Mouse (Mus musculus): ENCODE measurements at regions not wholly inside any gene's neighbourhood (a gene's known extent, or its start where the extent isn't known, plus 50 kb on each side); places are given as distances from the start of the nearest gene placed in this dataset.
A peak's percentile ranks its signal among the peaks of the same experiment; 100 is the strongest.

DNA sequence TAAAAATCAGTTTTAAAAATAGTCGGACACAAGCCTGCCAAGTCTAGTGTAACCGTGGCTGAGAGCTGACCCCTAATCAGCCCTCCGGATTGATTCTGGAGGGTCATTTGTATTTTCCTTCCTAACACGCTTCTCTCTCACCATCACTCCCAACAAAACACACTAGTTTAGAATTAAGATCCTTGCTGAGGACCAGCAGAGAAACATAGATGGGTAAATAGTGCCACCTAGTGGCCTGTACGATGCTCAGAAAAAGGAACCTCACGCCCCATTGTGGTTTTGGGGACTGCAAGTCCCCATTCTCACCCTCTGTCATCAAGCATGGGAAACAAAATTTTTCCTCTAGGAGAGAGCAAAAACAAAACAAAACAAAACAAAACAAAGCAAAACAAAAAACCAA is 271.6 kb upstream of the Atp11b start:
- DNase-seq (ENCODE audit: low spot score in 2 of 2) = peak; percentile 74 to 78

DNA sequence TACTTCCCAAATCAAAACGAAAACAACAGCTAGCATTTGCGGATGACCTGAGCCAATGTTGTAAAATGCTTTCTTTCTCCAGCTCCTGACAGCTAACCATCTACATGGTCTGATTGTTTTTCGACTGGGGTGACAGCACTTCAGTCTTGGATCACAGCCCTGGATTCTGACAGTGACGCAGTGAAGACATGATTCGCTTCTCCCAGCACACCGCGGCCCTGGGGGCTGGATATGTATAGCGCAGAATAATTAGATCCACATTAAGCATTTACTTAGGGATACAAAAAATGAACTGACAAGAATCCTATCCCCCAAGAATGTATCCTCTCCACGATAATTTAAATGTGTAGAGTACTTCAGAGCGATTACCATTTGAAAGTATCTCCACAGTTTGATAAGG is 271.1 kb upstream of the Atp11b start:
- DNase-seq (ENCODE audit: low spot score in 2 of 2) = peak in 1 of 2 experiments; percentile 21

DNA sequence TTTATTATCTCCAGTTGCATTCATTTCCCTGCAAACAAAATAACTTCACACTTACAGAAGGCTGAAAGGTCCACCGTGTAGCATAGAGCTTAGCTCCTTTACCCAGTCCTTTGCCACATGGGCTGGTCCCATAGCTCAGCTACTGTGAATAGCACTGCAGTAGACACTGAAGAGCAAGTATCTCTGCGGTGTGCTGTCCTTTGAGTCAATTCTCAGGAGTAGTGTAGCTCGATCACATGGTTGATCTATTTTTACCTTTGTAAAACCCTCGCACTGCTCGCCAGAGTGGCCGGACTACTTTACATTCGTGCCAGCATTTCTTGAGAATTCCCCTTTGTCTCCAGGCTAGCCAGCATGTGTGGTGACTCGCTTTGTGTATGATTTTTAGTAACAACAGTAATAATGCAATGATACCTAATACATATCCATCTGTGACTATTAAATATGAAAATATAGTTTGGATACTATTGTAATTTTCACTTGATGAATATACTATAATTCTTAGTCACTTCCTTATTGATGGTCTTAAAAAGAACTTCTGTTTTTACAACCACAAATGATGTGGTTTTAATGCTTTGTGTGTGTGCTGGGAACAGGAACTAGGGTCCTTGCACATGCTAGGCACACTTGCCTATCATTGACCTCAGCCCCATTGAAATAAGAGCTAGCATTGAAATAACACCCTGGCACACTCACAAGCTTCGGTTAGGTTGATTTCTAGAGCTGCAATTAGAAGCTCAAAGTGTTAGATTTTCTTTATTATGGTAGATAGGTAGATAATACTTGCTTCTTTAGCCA is 257.7 kb upstream of the Atp11b start:
- DNase-seq (ENCODE audit: low spot score in 2 of 2) = no peak

DNA sequence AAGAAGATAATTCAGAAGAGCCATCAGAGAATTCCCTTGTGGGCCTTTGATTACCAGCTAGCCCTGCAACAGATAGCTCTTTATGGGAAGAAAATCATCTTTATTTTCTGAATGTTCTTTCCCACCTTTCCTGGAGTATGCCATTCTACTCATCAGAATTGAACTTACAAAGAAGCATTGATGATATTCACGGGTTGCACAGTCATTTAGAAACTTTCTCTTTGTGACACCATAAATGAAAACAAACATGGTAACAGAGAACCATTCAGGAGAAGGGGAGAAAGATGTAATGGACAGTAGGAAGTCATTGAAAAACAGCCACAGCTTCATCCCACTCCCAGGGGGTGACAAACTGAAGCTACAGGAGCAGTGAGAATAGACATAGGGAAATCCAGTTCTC is 243.6 kb upstream of the Atp11b start:
- no peak for DNase-seq (ENCODE audit: low spot score in 2 of 2)

DNA sequence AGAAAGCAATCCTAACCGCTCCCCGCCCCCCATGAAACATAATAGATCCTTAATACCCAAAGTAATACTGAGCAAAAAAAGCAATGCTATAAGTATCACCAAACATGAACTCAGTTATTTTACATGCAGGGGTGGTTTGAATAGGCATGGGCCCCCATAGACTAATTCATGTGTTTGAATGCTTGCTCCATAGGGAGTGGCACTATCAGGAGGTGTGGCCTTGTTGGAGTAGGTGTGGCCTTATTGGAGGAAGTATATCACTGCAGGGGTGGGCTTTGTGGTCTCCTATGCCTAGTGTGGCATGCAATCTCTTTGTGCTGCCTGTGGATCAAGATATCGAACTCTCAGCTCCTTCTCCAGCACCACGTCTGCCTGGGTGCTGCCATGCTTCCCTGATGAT is 237.4 kb upstream of the Atp11b start:
- DNase-seq (ENCODE audit: low spot score in 2 of 2) = no peak

DNA sequence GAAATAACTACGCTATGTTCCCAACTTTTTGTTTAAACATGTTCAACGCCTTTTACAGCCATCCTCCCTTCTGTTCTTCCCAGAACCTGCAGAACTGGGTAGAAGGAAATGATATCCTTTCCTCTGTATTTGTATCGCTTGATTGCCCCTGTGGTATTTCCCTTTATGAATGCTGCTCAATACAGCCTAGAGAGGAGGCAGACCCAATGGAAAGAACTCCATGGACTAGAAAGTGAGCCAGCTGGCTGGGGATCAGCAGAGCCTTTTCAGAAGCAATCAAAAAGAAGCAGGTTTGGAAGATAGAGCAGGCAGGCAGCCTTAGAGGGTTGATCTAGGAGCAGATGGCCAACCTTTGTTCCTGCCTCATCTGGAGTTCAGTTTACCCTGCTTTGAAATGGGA is 233.8 kb upstream of the Atp11b start:
- peak; percentile 15 to 20 for DNase-seq (ENCODE audit: low spot score in 2 of 2)

DNA sequence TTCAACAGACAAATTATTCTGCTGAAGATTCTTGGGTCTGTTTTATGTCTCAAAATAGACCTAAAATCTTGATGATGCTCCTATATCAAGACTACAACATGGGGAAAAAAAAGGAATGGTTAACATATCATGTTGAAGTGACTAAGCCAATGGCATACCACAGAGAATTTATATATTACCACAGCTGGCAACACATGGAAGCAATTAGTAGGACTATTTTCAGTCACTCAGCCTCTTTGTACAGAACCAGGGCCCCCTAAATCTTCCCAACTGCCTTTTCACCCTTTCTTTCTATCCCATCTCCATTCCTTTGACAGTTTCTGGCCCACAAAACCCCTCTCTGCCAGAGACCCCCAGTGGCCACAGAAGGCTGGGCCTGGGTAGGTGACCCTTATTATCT is 206.2 kb upstream of the Atp11b start:
- no peak for DNase-seq (ENCODE audit: low spot score in 2 of 2)

DNA sequence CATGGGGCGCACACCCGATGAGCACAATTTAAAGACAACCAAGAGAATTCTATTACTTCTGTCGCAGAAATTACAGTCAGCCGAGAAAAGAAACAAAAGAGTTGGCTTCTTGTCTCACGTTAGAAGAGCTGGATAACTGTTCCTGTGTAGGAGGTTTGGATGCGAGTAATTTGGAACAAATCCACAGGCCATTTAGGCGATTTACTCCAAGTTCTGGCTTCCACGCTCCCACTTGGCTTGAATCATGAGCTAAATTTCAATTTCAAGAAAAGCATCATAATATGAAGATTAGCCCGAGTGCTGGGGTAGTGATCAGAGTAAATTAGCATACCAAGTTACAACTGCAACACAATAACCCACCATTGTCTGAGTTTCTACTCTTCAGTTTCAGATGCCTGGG is 202.1 kb upstream of the Atp11b start:
- DNase-seq (ENCODE audit: low spot score in 2 of 2) = no peak

DNA sequence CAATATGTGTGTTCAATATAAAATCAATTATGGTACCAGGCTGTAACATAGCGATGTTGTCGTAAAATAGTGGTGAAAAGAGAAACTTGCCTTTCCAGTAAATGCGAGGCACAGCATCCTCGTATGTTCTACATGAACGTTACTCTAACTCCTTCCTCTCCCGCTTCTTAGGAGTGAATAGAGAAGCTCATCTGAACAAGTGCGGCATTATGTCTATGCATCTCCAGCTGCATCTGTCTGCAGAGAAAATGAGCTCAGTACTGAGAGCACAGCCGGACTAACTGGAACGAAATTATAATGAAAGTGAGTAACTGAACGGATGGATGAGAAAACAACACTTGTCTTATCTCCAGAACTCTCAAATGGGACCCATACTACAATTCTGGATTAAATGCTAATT is 193.5 kb upstream of the Atp11b start:
- DNase-seq (ENCODE audit: low spot score in 2 of 2) = no peak

DNA sequence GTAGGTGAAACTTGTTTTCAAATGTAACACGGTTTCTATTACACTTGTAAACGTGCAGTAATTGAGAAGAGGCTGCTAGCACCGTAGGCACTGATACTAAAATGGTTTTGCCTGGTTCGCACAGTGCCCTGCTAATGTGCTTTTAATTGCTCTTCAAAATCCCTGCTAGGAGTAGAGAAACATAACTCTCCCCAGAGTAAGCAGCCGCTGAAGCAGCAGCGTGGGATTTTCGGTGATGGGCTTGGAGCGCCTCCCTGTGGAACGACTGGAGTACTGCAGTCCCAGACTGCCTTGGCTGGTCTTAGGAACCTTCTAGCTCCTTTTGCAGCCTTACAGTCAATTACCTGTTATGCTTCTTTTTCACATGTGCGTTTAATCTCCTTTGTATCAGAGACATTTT is 179.5 kb upstream of the Atp11b start:
- peak; percentile 83 to 84 for DNase-seq (ENCODE audit: low spot score in 2 of 2)

Small RNA genes in the stretch of these regions (microRNA-seq; reads per million reads assigned to microRNA genes)
- gene Gm25442 = 0 reads per million in 2 experiments

All from layer of hippocampus, postnatal 10 days (tissue).